Mouse (Mus musculus) urinary bladder, postnatal 4 days (tissue): ENCODE measurements around the gene Dnah1.

Experiments
- DNase-seq, 2 experiments: peaks; one replicate each; pipeline ENCODE4 v3.0.0; 2021 to 2022; ENCODE audit warnings: low spot score in 2 of 2

The Dnah1 gene

GRCm38 (mm10) chr14:31233996-31234591 is 89.6 kb downstream of the Dnah1 start:
- peak; percentile 55 to 83 for DNase-seq

DNA sequence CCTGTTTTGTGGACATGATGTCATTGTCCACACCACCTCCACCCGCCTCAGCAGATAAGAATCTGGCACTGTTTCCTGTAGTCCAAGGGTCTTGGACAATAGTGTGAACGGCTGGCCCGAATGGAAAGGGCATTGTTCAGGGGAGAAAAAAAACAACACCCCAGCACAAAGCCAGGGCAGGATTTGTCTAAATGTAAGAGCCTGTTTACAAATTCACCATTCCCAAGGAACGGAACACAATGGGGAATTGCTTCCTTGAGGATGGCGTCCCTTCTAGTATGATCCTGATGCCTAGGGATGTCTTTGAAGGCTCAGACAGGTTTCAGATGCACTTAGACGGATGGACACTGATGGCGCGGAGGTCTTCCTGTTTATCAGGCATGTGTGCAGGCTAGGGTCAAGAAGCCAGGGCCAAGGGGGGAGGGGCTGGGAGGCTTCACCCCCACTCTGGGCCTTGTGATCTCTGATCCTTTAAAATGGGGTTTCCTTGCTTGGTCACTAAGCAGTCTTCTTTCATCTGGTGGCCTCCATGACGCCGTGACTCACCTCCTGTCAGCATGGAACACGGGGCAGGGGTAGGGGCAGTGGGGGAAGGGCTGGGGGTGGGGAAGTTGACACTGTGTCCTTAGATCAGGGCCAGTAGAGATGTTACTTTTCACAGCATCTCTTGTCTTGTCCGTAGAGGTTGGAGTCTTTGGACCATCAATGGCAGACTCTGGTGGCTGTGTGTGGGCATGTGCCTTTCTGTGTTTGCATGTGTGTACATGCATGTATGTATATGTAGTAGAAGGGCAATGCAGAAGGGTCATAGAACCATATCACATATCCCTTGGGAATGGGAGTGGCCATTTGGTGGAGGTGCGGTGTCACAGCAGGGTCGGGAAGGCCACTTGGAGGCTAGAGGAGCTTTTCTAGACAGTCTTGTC is 90.4 kb downstream of the Dnah1 start:
- DNase-seq: no peak

DNA sequence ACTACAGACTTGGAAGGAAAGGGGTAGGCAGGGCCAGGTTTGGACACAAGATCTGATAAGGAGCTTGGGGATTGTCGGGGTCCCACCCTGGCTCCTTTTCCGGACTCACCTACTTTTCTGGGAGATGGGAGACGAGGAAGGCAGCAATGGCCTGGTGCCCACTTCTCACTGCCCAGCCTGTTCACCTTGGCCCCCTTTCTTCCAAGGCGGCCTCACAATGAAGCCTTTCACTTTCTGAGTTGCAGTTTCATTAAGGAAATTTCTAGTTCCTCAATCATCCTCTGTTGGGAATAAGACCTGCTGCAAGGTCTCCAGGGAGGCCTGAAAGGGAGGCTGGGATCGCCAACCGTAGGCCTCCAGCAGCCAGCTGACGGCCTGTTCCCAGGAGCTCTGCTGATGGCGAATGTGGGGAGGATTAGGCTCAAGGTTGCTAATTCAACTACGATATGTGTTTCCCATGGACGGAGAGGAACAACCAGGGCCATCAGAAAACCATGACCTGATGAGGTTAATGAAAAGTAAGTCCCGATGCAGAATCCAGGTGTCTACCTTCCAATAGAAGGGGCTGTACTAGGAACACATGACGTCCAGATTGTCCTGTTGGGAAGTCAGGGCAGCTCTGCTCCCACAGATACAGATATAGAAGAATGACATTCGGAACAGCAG is 91.2 kb downstream of the Dnah1 start:
- DNase-seq: no peak

GRCm38 (mm10) chr14:31230442-31230841 is 93.3 kb downstream of the Dnah1 start:
- no peak for DNase-seq

DNA sequence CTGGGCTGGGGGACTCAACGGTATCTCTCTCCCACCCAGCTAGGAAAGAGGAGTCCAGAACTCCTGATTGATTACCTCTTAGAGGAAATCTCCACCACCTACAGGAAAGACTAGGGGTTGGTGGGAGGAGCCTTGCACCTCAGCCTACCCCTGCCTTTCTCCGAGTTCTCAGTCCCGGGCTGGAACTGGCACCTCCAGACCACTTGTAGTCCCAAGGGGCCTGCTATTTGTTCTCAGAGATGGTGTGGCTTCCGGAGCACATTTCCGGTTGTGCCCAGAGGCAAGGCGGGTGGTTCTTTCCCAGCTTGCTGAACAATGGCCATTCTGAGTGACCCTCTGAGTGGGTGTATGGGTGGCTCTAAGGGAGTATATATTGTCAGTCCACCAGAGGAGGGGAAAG is 95.5 kb downstream of the Dnah1 start:
- DNase-seq: no peak

DNA sequence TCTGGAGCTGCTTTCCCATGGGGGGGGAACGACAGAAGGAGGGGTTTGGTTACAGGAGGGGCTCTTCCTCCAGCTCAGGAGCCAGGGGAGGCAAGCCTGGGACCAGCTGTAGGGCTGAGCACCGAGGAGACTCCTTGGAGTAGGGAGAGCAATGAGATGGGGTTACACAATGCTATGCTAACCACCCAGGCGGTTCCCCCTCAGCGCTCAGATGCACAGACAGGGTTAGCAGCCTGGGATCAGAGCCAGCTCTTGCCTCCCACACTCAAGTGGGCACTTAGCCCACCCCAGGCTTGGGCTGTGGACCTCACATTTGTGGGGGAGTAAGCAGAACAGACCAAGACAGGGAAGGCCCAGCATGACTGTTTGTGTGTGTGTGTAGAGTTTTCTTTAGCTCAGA is 96.7 kb downstream of the Dnah1 start:
- peak in 1 of 2 experiments; percentile 79 for DNase-seq

DNA sequence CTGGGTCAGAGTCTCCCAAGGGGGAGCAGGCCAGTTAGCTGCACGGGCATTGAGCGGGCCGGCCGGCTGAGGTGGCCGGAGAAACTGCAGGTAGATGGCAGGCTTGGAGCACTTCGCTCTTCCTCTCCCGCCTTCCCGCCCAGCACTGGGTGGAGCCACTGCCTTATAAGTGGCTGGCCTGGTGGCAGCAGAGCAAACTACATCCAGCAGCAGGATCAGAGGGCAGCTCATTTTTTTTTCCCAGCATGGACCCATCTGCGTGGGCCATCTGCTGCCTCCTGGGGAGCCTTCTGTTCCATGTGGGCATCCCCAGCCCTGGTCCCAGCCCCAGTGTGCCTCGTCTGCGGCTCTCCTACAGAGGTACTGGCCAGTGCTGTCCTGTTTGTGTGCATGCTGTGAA is 106.0 kb downstream of the Dnah1 start, which contains the start of gene Sema3g:
Sema3g (plus strand) TSS at position 195 of the 400 bp plus-strand sequence.
- DNase-seq: peak; percentile 67 to 74

- no peak for DNase-seq
Observed at GRCm38 (mm10) chr14:31216846-31217245, 106.8 kb downstream of the Dnah1 start, which contains the start of gene Nisch. TSS of gene Nisch (minus strand) at chr14:31216946.

GRCm38 (mm10) chr14:31215157-31216002 is 108.3 kb downstream of the Dnah1 start:
- DNase-seq: no peak

DNA sequence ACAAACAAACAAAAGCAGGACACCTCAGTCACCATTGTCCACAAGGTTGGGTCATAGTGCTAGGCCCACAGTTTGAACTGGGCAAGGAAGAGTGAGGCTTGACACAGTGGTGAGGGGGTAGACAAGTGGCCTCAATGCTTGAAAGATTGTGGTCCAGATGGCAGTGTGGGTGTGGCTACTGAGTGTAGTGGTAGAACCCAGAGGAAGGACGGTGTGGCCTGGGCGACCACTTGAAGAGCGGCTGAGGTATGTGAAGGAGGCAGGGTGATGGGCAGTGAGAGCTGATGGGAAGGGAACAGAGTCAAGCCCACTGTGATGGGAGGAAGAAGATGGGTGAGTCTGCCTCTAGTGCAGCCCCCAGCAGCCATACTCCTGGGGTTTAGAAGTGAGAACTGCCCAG is 109.0 kb downstream of the Dnah1 start:
- no peak for DNase-seq

GRCm38 (mm10) chr14:31213868-31214267 is 109.8 kb downstream of the Dnah1 start:
- no peak for DNase-seq

GRCm38 (mm10) chr14:31212499-31212898 is 111.2 kb downstream of the Dnah1 start:
- DNase-seq: no peak

GRCm38 (mm10) chr14:31211854-31212253 is 111.8 kb downstream of the Dnah1 start:
- DNase-seq: no peak
